Comparison of ENCODE assay signal across 22 mouse cellular contexts in the genomic region with DNA sequence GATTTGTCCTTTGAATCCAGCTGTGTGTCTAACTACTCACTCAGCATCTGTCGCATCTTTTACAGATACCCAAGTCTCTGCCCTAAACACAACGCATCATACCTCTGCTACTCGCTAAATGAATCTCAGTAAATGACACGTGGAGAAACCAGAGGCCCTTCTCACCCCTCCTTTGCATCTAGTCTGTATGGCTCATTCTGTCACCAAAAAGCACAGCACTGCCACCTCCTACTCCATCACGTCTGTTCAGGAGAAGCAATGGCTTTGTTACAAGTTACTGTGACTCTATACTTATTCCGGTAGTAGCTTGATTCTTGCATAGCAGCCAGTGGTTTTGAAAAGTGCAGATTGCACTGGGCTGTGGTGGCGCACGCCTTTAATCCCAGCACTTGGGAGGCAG. TPM values are rescaled to one million over a fixed set of nuclear protein-coding genes. Genes with fewer than 3 reads are reported as not detected.
A peak's percentile ranks its signal among the peaks of the same experiment; 100 is the strongest.
DNase-seq lines count a peak whose midpoint lies in the region; TF ChIP-seq lines count a peak whose summit lies in the region.
"Had no signal": no experiment of that assay in that cellular context is flagged by ENCODE, and none has a peak within 500 bp of the region (broad histone marks: within the 10 kb centered on the region; RNA-seq: fewer than 3 reads in every experiment).

No protein-coding gene starts in this region.

- no peak for TF ChIP-seq CTCF in layer of hippocampus, adult 2 months (conservative IDR thresholded peaks at IDR 0.05)

- DNase-seq in layer of hippocampus, adult 2 months (ENCODE audit: low spot score in 2 of 2): peak; percentile 12 to 26
- DNase-seq in layer of hippocampus, postnatal 36 days: no peak
- peak; percentile 58 for DNase-seq in right cerebral cortex, adult 18-20 months
- no peak for DNase-seq in right cerebral cortex, postnatal 10 days (ENCODE audit: low spot score in 2 of 2)
- peak; percentile 24 to 49 for DNase-seq in right cerebral cortex, postnatal 36 days (ENCODE audit: low spot score in 2 of 2)
- DNase-seq in cerebellum, adult 11 months: no peak
- DNase-seq: adrenal gland, adult 2 months; adrenal gland, postnatal 25 days; cerebellum, adult 8-10 months; cerebellum, postnatal 14 days; embryo, embryonic 11 days; gastrocnemius, postnatal 14 days; heart, adult 2 months; heart, postnatal 14 days had no signal

- no peak overlapping the region for H3K27ac ChIP-seq in layer of hippocampus, adult 2 months
- H3K27ac ChIP-seq: embryonic facial prominence, embryonic 15.5 days; forebrain, embryonic 10.5 days; heart, adult 2 months; heart, embryonic 15.5 days; hindbrain, embryonic 13.5 days; hindbrain, postnatal 0 days had no signal

- H3K4me3 ChIP-seq in layer of hippocampus, adult 2 months: no peak overlapping the region
- H3K4me3 ChIP-seq: embryonic facial prominence, embryonic 15.5 days; erythroblast, embryonic 14.5 days; forebrain, embryonic 10.5 days; heart, adult 2 months; heart, embryonic 15.5 days; hindbrain, embryonic 13.5 days had no signal

RNA-seq across cellular contexts. Expression of gene Nipal4, which starts 9.4 kb away (rescaled TPM):
- total RNA-seq in layer of hippocampus, adult 2 months (2021): 1 to 10 TPM; 1.3 to 1.7 TPM
- 1 to 10 TPM; 2.3 to 2.7 TPM for total RNA-seq in layer of hippocampus, postnatal 36 days (2021)
- total RNA-seq: adrenal gland, adult 2 months; common myeloid progenitor, adult 5-6 weeks; hematopoietic stem cell, adult 5-6 weeks had no signal

Comparison
In these comparisons a context has a peak if more than half of its experiments do, and no peak if none do; other contexts are left out.
1. DNase-seq: peak in layer of hippocampus, adult 2 months (2 of 2), right cerebral cortex, adult 18-20 months (single experiment) and right cerebral cortex, postnatal 36 days (2 of 2); none in layer of hippocampus, postnatal 36 days (0 of 2), right cerebral cortex, postnatal 10 days (0 of 2) and cerebellum, adult 11 months (single experiment).